Mouse (Mus musculus): ENCODE data around the gene Rad9a. TPM values are rescaled to one million over a fixed set of nuclear protein-coding genes. Genes with fewer than 3 reads are reported as not detected.

The Rad9a gene
- polyA plus RNA-seq, 1 experiment from 2014 or later, result 35.0 TPM

GRCm38 (mm10) chr19:4204889-4205288 is 3.4 kb upstream of the Rad9a start:
- H3K27ac ChIP-seq (replicated peaks), result no peak overlapping the region
- no peak overlapping the region for H3K4me3 ChIP-seq (replicated peaks)
- H3K27me3 ChIP-seq, result no peaks in the 10 kb centered on the region
- 46% methylated on average over 4 of the region's 4 CpGs for whole genome bisulfite sequencing
- H3K9me3 ChIP-seq (replicated peaks), result no peaks in the 10 kb centered on the region
- ATAC-seq (ENCODE audit: insufficient number of reproducible peaks, low FRiP score, low TSS enrichment, low read depth), result no peak
- peaks cover 33% of the 10 kb centered on the region for H3K4me1 ChIP-seq
- no peak overlapping the region for H3K4me2 ChIP-seq (replicated peaks)
- H3K36me3 ChIP-seq, result no peaks in the 10 kb centered on the region
- no peak overlapping the region for H3K9ac ChIP-seq

GRCm38 (mm10) chr19:4203604-4204326 is 2.3 kb upstream of the Rad9a start:
- no peaks in the 10 kb centered on the region for H3K9me3 ChIP-seq (replicated peaks)
- H3K4me3 ChIP-seq (replicated peaks), result no peak overlapping the region
- no peaks in the 10 kb centered on the region for H3K27me3 ChIP-seq
- H3K9ac ChIP-seq, result no peak overlapping the region
- no peaks in the 10 kb centered on the region for H3K36me3 ChIP-seq
- WGBS, result 65% methylated on average over 13 of the region's 13 CpGs
- no peak for ATAC-seq (ENCODE audit: insufficient number of reproducible peaks, low FRiP score, low TSS enrichment, low read depth)
- peaks cover 36% of the 10 kb centered on the region for H3K4me1 ChIP-seq
- no peak overlapping the region for H3K4me2 ChIP-seq (replicated peaks)
- H3K27ac ChIP-seq (replicated peaks), result no peak overlapping the region

GRCm38 (mm10) chr19:4203148-4203547 is 1.7 kb upstream of the Rad9a start:
- H3K36me3 ChIP-seq, result 0 out of 2 replicates have a peak, but pooled peaks cover 2% of the 10 kb centered on the region
- peaks cover 36% of the 10 kb centered on the region for H3K4me1 ChIP-seq
- H3K9me3 ChIP-seq (replicated peaks), result no peaks in the 10 kb centered on the region
- H3K9ac ChIP-seq, result no peak overlapping the region
- H3K4me2 ChIP-seq (replicated peaks), result no peak overlapping the region
- H3K27me3 ChIP-seq, result no peaks in the 10 kb centered on the region
- H3K4me3 ChIP-seq (replicated peaks), result no peak overlapping the region
- H3K27ac ChIP-seq (replicated peaks), result no peak overlapping the region
- WGBS, result 65% methylated on average over 3 of the region's 3 CpGs
- no peak for ATAC-seq (ENCODE audit: insufficient number of reproducible peaks, low FRiP score, low TSS enrichment, low read depth)

- Histone ChIP-seq H3K9ac (peak overlapping the region; percentile 33), H3K4me2 (replicated peaks) (peak overlapping the region; percentile 81), H3K27ac (replicated peaks) (no peak overlapping the region), H3K9me3 (replicated peaks) (no peaks in the 10 kb centered on the region), H3K27me3 (no peaks in the 10 kb centered on the region), H3K4me1 (peaks cover 37% of the 10 kb centered on the region), H3K36me3 (peaks cover 7% of the 10 kb centered on the region; the same call in 1 of the 2 replicates), H3K4me3 (replicated peaks) (peak overlapping the region; percentile 62)
- 27% methylated on average over 7 of the region's 7 CpGs for WGBS
- no peak for ATAC-seq (ENCODE audit: insufficient number of reproducible peaks, low FRiP score, low TSS enrichment, low read depth)
These were observed 687 bp upstream of the Rad9a start for GRCm38 (mm10) chr19:4202149-4202548.

- Histone ChIP-seq H3K9me3 (replicated peaks) (no peaks in the 10 kb centered on the region), H3K36me3 (peaks cover 46% of the 10 kb centered on the region), H3K27me3 (no peaks in the 10 kb centered on the region), H3K4me3 (replicated peaks) (no peak overlapping the region), H3K4me2 (replicated peaks) (no peak overlapping the region), H3K9ac (no peak overlapping the region), H3K27ac (replicated peaks) (no peak overlapping the region; the same call in 1 of the 2 replicates), H3K4me1 (peaks cover 60% of the 10 kb centered on the region)
- 62% methylated on average over 3 of the region's 3 CpGs for WGBS
- ATAC-seq (ENCODE audit: insufficient number of reproducible peaks, low FRiP score, low TSS enrichment, low read depth), result no peak
These were observed 4.3 kb downstream of the Rad9a start for GRCm38 (mm10) chr19:4197180-4197579.

- Histone ChIP-seq H3K4me3 (replicated peaks) (no peak overlapping the region), H3K36me3 (peaks cover 46% of the 10 kb centered on the region), H3K4me2 (replicated peaks) (no peak overlapping the region), H3K9ac (no peak overlapping the region), H3K4me1 (peaks cover 56% of the 10 kb centered on the region), H3K27ac (replicated peaks) (no peak overlapping the region), H3K27me3 (no peaks in the 10 kb centered on the region), H3K9me3 (replicated peaks) (no peaks in the 10 kb centered on the region)
- WGBS, result 26% methylated on average over 5 of the region's 5 CpGs
- ATAC-seq (ENCODE audit: insufficient number of reproducible peaks, low FRiP score, low TSS enrichment, low read depth), result no peak
These were observed 4.9 kb downstream of the Rad9a start for GRCm38 (mm10) chr19:4196548-4196947.

GRCm38 (mm10) chr19:4196048-4196447 is 5.4 kb downstream of the Rad9a start:
- no peak overlapping the region for H3K27ac ChIP-seq (replicated peaks)

GRCm38 (mm10) chr19:4194776-4195650 is 6.4 kb downstream of the Rad9a start:
- H3K9me3 ChIP-seq (replicated peaks), result no peaks in the 10 kb centered on the region
- WGBS, result 83% methylated on average over 12 of the region's 12 CpGs
- H3K27me3 ChIP-seq, result no peaks in the 10 kb centered on the region
- H3K27ac ChIP-seq (replicated peaks), result no peak overlapping the region
- no peak overlapping the region for H3K4me2 ChIP-seq (replicated peaks)
- peaks cover 55% of the 10 kb centered on the region for H3K4me1 ChIP-seq
- peaks cover 46% of the 10 kb centered on the region for H3K36me3 ChIP-seq
- no peak overlapping the region for H3K9ac ChIP-seq
- no peak for ATAC-seq (ENCODE audit: insufficient number of reproducible peaks, low FRiP score, low TSS enrichment, low read depth)
- no peak overlapping the region for H3K4me3 ChIP-seq (replicated peaks)

More at GRCm38 (mm10) chr19:4196048-4196447, 5.4 kb downstream of the Rad9a start:
- Histone ChIP-seq H3K4me3 (replicated peaks) (no peak overlapping the region), H3K4me2 (replicated peaks) (no peak overlapping the region), H3K9ac (no peak overlapping the region), H3K4me1 (peaks cover 60% of the 10 kb centered on the region), H3K9me3 (replicated peaks) (no peaks in the 10 kb centered on the region), H3K27me3 (no peaks in the 10 kb centered on the region), H3K36me3 (peaks cover 46% of the 10 kb centered on the region)
- 42% methylated on average over 2 of the region's 2 CpGs for WGBS
- ATAC-seq (ENCODE audit: insufficient number of reproducible peaks, low FRiP score, low TSS enrichment, low read depth), result no peak

- WGBS, result 92% methylated on average over 8 of the region's 8 CpGs
- peaks cover 46% of the 10 kb centered on the region for H3K36me3 ChIP-seq
- 0 out of 2 replicates have a peak overlapping the region, but pooled peaks have one; percentile 2 for H3K4me3 ChIP-seq (replicated peaks)
- H3K9ac ChIP-seq, result no peak overlapping the region
- no peaks in the 10 kb centered on the region for H3K9me3 ChIP-seq (replicated peaks)
- peaks cover 51% of the 10 kb centered on the region for H3K4me1 ChIP-seq
- H3K27me3 ChIP-seq, result no peaks in the 10 kb centered on the region
- H3K4me2 ChIP-seq (replicated peaks), result no peak overlapping the region
- no peak for ATAC-seq (ENCODE audit: insufficient number of reproducible peaks, low FRiP score, low TSS enrichment, low read depth)
- H3K27ac ChIP-seq (replicated peaks), result no peak overlapping the region
These were observed 7.3 kb downstream of the Rad9a start for GRCm38 (mm10) chr19:4194021-4194724.

- ATAC-seq (ENCODE audit: insufficient number of reproducible peaks, low FRiP score, low TSS enrichment, low read depth), result no peak
- Histone ChIP-seq H3K9me3 (replicated peaks) (no peaks in the 10 kb centered on the region), H3K27me3 (no peaks in the 10 kb centered on the region), H3K27ac (replicated peaks) (0 out of 2 replicates have a peak overlapping the region, but pooled peaks have one; percentile 96), H3K4me2 (replicated peaks) (peak overlapping the region; percentile 81), H3K4me1 (peaks cover 51% of the 10 kb centered on the region), H3K9ac (peak overlapping the region; percentile 97), H3K4me3 (replicated peaks) (peak overlapping the region; percentile 90), H3K36me3 (peaks cover 43% of the 10 kb centered on the region)
- WGBS, result 60% methylated on average over 6 of the region's 6 CpGs
These were observed 8.3 kb downstream of the Rad9a start for GRCm38 (mm10) chr19:4193129-4193528.
